Mouse (Mus musculus) stomach, embryonic 16.5 days (tissue): Measurements from ENCODE around the gene Fam43a. TPM values are rescaled to one million over a fixed set of nuclear protein-coding genes. Genes with fewer than 3 reads are reported as not detected.
A peak's percentile ranks its signal among the peaks of the same experiment; 100 is the strongest.

Source experiments
- ATAC-seq: fragments of 200-750 bp; cut with Nextera tagmentation; 2 replicates; pipeline ENCODE4 v1.8.0; 2017; ENCODE audit warnings: moderate number of reproducible peaks, moderate TSS enrichment; ENCODE audit not compliant: insufficient read depth, low FRiP score
- H3K27ac ChIP-seq: fragments of 300-500 bp; sonication (generic); 2 replicates; pipeline ENCODE4 v1.5.1; 2014; ENCODE audit warnings: low read length
- H3K27me3 ChIP-seq: fragments of 300-500 bp; sonication (generic); 2 replicates; pipeline ENCODE4 v1.6.1; 2014; ENCODE audit warnings: low read length, control low read depth, mixed read lengths; ENCODE audit not compliant: control insufficient read depth, insufficient read depth
- H3K36me3 ChIP-seq: fragments of 300-500 bp; sonication (generic); 2 replicates; pipeline ENCODE4 v1.6.1; 2014; ENCODE audit warnings: low read length; ENCODE audit not compliant: control insufficient read depth, insufficient read depth
- H3K4me1 ChIP-seq: fragments of 300-500 bp; sonication (generic); 2 replicates; pipeline ENCODE4 v1.6.1; 2014; ENCODE audit warnings: low read length, control low read depth, mixed read lengths; ENCODE audit not compliant: control insufficient read depth, insufficient read depth
- H3K4me2 ChIP-seq: fragments of 300-500 bp; sonication (generic); 2 replicates; pipeline ENCODE4 v1.6.1; 2014; ENCODE audit warnings: low read depth, low read length, mixed read lengths
- H3K4me3 ChIP-seq: fragments of 300-500 bp; sonication (generic); replicated peaks from 2 replicates; pipeline ENCODE4 v1.5.1; 2014; ENCODE audit warnings: mild to moderate bottlenecking, low read length
- H3K9ac ChIP-seq: fragments of 300-500 bp; sonication (generic); 2 replicates; pipeline ENCODE4 v1.6.1; 2014; ENCODE audit warnings: low read length
- H3K9me3 ChIP-seq: fragments of 300-500 bp; sonication (generic); replicated peaks from 2 replicates; pipeline ENCODE4 v1.6.1; 2016; ENCODE audit warnings: low read length, control low read depth; ENCODE audit not compliant: control insufficient read depth
- WGBS: fragments of 180-500 bp; shearing (Covaris S2); extraction: QIAGEN DNeasy Blood & Tissue Kit; methylation state at CpG from one replicate; pipeline ENCODE4 v1.1.7; 2014; 5-methylcytosine and 5-hydroxymethylcytosine counted together
- polyA plus RNA-seq: library from polyadenylated mRNA; unstranded; fragments of >200 nt; fragmentation: Nextera tagmentation; extraction: Ambion mirVana; gene quantifications from 2 replicates; pipeline ENCODE4 v1.2.1, GENCODE M21; 2015

Gene Fam43a
- polyA plus RNA-seq, 1 experiment from 2014 or later: 16.7 TPM

DNA sequence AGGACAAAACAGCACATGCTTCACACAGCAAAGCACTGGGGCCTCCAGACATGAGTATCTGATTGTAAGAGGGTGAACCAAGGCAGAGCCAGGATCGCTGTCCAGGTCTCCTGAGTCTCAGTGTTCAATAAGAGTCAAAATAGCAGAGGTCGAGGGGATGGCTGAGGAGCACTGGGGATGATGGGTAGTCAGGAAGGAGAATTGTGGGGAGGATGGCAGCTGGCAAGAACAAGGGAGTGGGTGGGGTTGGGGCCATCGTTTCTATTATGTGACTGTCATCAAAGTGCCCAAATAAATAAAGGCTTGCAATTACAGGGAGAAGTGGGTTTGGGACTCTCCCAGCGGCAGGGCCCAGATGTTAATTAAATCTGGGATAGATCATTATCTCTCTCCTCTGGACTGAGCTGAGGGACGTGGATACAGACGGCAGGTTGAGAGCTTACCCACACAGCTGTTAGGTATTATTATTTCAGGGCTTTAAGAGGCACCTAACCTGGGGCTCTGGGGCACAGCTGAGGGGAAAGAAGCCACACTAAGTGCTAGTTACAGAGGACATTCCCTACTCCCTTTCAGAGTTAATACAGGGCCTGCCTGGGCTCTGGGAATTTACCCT is 15.3 kb downstream of the Fam43a start:
- Histone ChIP-seq H3K27ac (no peak overlapping the region), H3K27me3 (no peaks in the 10 kb centered on the region), H3K36me3 (no peaks in the 10 kb centered on the region), H3K4me3 (no peak overlapping the region), H3K4me1 (no peaks in the 10 kb centered on the region), H3K4me2 (no peak overlapping the region), H3K9me3 (no peaks in the 10 kb centered on the region), H3K9ac (no peak overlapping the region)
- WGBS: 42% methylated on average over 6 of the region's 6 CpGs
- no peak for ATAC-seq

DNA sequence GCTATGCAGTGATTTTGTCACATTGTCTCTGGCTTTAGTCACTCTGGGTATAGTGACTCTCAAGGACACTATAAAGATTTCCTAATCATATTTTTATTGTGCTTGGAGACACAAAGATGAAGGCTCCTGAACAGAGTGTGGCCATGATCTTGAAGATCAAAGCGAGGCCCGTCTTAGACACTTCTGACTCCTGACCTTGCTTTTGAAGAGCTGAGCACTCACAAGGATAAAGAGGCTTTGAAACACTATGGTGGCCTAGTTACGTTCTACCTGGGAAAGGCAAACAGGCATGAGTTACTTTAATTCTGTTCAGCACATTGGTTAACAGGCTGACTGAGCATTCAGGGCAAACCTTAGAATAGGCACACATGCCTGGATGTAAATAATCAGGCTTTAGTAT is 16.8 kb downstream of the Fam43a start:
- ATAC-seq: no peak
- no peaks in the 10 kb centered on the region for H3K9me3 ChIP-seq
- no peak overlapping the region for H3K4me2 ChIP-seq
- no peaks in the 10 kb centered on the region for H3K27me3 ChIP-seq
- H3K9ac ChIP-seq: no peak overlapping the region
- no peak overlapping the region for H3K27ac ChIP-seq
- no peaks in the 10 kb centered on the region for H3K4me1 ChIP-seq
- H3K4me3 ChIP-seq: no peak overlapping the region
- no peaks in the 10 kb centered on the region for H3K36me3 ChIP-seq
- 81% methylated on average over 3 of the region's 3 CpGs for WGBS

DNA sequence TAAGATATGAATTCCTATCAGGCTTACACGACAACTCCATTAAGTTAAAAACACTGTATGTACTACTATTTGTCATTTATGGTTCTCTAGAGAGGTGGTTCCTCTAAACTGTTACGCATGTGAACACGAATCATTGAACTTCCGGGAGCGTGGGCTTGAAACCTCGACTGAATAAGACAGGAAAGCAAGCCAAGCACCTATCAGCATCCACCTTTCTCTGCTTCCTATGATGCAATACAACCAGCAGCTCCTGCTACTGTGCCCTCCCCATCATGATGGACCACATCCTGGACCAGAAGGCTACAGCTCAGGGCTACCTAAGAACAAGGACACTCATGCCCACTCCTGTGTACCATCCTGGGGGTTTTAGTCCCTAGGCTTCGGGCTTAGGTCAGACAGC is 24.1 kb downstream of the Fam43a start:
- Histone ChIP-seq H3K27me3 (no peaks in the 10 kb centered on the region), H3K4me1 (no peaks in the 10 kb centered on the region), H3K9me3 (no peaks in the 10 kb centered on the region), H3K27ac (no peak overlapping the region), H3K4me3 (no peak overlapping the region), H3K9ac (no peak overlapping the region), H3K36me3 (no peaks in the 10 kb centered on the region), H3K4me2 (no peak overlapping the region)
- WGBS: 79% methylated on average over 7 of the region's 7 CpGs
- ATAC-seq: no peak

DNA sequence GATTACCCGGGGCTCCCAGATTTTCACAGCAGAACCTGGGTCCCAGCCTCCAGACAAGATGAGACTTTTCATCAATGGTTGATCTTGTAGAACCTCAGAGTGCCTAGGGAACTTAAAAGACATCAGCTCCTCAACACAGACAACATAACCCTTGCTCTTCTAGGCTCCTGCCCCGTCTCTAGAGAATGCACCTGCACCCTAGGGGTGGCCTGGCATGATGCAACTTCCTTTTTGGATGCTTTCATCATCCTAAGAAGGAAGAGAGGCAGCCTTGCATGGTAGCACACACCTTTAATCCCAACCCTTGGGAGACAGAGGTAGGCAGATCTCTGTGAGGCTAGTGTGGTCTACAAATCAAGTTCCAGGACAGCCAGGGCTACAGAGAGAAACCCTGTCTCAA is 25.1 kb downstream of the Fam43a start:
- no peaks in the 10 kb centered on the region for H3K36me3 ChIP-seq
- no peak overlapping the region for H3K9ac ChIP-seq
- H3K9me3 ChIP-seq: no peaks in the 10 kb centered on the region
- H3K27me3 ChIP-seq: no peaks in the 10 kb centered on the region
- no peaks in the 10 kb centered on the region for H3K4me1 ChIP-seq
- no peak overlapping the region for H3K4me2 ChIP-seq
- WGBS: 68% methylated on average over 2 of the region's 2 CpGs
- no peak overlapping the region for H3K4me3 ChIP-seq
- no peak for ATAC-seq
- no peak overlapping the region for H3K27ac ChIP-seq

DNA sequence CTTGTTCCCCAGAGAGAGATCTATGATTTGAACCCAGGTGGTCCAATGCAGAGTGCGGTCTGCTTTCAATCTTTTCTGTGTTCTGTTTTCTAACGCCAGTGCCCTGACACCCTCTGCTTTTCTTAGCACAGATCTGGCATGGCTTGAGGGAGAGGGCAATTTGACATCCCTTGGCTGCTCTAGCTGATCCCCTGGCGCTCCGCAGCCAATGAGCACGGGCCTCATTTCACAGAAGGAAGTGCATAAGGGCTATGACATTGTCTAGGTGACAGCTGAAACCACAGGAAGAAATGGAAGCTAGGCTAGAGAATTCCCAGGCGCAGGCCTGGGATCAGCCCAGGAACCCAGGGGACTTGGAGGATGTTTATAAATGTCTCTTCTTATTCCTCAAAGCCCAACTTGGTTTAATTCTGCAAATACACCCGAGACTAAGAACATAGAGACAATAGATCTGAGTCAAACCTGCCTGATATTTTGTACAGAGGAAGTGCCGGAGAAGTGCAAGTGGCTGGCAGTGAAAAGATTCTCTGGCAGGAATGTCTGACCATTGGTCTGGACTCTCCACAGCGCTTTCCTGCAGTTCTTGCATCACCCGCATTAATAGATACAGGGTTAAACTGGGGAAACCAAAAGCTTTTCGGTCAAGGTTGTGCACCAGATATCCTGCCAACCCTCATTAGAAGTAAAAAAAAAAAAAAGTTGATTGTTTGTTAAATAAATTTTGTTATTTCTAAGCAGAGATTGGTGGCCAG is 28.2 kb downstream of the Fam43a start:
- peak; percentile 44; the same call in 1 of the 2 replicates for ATAC-seq
- Histone ChIP-seq H3K27me3 (no peaks in the 10 kb centered on the region), H3K4me2 (no peak overlapping the region), H3K9ac (no peak overlapping the region), H3K27ac (peak overlapping the region; percentile 9; the same call in 1 of the 2 replicates), H3K4me3 (no peak overlapping the region), H3K9me3 (no peaks in the 10 kb centered on the region), H3K4me1 (no peaks in the 10 kb centered on the region), H3K36me3 (no peaks in the 10 kb centered on the region)
- WGBS: 60% methylated on average over 11 of the region's 11 CpGs

DNA sequence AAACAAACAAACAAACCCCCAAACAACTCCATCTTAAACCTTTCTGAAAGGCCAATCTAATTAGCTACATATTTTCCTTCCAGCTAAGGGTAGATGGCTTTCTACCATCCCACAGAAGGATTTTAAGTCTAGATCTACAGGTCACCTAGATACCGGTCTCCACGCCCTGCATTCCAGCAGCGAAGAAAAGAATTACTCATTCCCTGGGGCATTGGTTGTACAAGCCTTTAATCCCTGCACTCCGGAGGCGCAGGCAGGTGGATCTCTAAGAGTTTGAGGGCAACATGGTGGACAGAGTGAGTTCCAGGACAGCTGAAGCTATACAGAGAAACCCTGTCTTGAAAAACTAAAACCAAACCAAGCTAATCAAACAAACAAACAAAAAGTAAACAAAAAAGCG is 28.9 kb downstream of the Fam43a start:
- Histone ChIP-seq H3K9ac (no peak overlapping the region), H3K27ac (no peak overlapping the region), H3K36me3 (no peaks in the 10 kb centered on the region)

DNA sequence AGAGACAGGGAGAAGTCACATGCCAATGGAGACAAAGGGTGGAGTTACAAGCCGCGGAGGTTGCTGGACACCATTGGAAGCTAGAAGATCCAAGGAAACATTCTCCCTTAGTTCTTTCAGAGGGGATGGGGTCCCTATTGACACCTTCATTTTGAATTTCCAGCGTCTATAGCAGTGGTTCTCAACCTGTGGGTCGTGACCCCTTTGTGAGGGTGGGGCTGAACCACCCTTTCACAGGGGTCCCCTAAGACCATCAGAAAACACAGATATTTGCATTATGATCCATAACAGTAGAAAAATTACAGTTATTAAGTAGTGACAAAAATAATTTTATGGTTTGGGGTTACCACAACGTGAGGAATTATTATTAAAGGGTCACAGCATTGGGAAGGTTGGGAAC is 30.0 kb downstream of the Fam43a start:
- Histone ChIP-seq H3K36me3 (no peaks in the 10 kb centered on the region), H3K4me1 (no peaks in the 10 kb centered on the region), H3K9ac (no peak overlapping the region), H3K27ac (no peak overlapping the region), H3K4me3 (no peak overlapping the region), H3K27me3 (no peaks in the 10 kb centered on the region), H3K9me3 (no peaks in the 10 kb centered on the region), H3K4me2 (no peak overlapping the region)
- no peak for ATAC-seq
- 90% methylated on average over 5 of the region's 5 CpGs for WGBS

More for the DNA sequence above, 28.9 kb downstream of the Fam43a start:
- no peak overlapping the region for H3K4me3 ChIP-seq
- H3K4me2 ChIP-seq: no peak overlapping the region
- no peaks in the 10 kb centered on the region for H3K9me3 ChIP-seq
- no peak for ATAC-seq
- no peaks in the 10 kb centered on the region for H3K4me1 ChIP-seq
- WGBS: 40% methylated on average over 6 of the region's 6 CpGs
- no peaks in the 10 kb centered on the region for H3K27me3 ChIP-seq

DNA sequence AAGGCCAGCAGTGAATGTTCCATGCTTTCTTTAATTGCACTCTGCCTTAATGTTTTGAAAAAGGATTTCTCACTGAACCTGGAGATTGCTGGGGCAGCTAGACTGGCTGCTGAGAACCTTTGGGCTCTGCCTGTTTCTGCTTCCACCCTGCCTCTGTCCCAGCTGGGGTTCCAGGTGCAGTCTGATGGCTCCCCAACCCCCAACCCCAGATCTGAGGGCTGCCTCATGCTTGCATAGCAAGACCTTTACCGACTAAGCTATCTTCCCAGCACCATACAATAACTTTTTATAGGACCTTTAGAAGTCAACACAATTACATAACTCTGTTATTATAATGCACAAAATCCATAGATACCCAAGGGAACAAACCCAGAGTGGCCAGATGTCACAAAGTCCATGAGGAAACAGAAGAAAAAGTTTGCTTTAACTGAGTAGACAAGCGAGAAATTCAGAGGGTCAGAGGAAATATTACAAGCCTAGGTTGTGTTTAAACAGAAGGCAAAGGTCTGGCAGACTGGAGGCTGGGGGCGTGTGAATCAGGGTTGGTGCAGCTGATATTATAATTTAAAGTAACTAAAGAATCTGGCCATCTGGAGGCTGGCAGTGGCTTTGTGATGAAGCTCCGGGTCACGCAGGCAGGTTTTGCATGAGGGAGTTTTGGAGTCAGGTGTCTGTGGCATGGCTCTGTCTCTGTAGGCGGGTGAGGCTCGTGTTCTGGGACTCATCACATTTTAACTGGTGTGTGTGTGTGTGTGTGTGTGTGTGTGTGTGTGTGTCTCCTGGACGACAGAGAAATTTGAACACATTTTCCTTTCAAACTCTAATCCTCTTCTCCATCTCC is 34.6 kb downstream of the Fam43a start:
- Histone ChIP-seq H3K4me2 (no peak overlapping the region), H3K27ac (no peak overlapping the region), H3K4me1 (no peaks in the 10 kb centered on the region), H3K9ac (no peak overlapping the region), H3K27me3 (no peaks in the 10 kb centered on the region), H3K9me3 (no peaks in the 10 kb centered on the region), H3K36me3 (no peaks in the 10 kb centered on the region), H3K4me3 (no peak overlapping the region)
- WGBS: 42% methylated on average over 8 of the region's 8 CpGs
- no peak for ATAC-seq

DNA sequence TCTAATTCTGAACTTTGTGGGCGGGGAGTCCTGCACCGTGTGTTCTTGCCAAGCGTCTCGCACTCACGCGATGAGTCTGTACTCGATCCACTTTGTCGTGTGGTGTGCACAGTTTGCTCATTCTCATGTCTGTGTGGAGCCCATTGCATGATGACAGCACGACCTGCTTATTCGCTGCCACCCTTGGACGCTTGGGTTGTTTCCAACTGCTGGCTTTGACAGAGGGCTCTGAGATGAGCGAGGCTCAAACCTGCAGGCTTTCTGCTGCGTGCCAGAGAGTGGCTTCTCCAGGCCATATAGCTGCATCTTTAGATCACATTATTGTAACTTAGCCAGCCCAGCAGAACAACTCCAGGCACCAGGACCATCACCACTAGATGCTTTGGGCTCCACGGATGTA is 39.1 kb downstream of the Fam43a start:
- ATAC-seq: no peak
- WGBS: 90% methylated on average over 14 of the region's 14 CpGs
- H3K4me3 ChIP-seq: no peak overlapping the region

More for the DNA sequence above, 39.1 kb downstream of the Fam43a start:
- H3K9me3 ChIP-seq: 0 out of 2 replicates have a peak, but pooled peaks cover 3% of the 10 kb centered on the region
- no peaks in the 10 kb centered on the region for H3K27me3 ChIP-seq
- no peaks in the 10 kb centered on the region for H3K36me3 ChIP-seq
- no peak overlapping the region for H3K27ac ChIP-seq
- no peak overlapping the region for H3K9ac ChIP-seq
- no peak overlapping the region for H3K4me2 ChIP-seq
- no peaks in the 10 kb centered on the region for H3K4me1 ChIP-seq
